ENCODE assay signal across 15 mouse cellular contexts in genomic region chr5:147551879-147552627, GRCm38 (mm10).
DNase-seq lines count a peak whose midpoint lies in the region; ATAC-seq lines count a peak whose summit lies in the region.
"Had no signal": no experiment of that assay in that cellular context is flagged by ENCODE, and none has a peak within 500 bp of the region (broad histone marks: within the 10 kb centered on the region; RNA-seq: fewer than 3 reads in every experiment).

No protein-coding gene starts in this region.

- H3K4me1 ChIP-seq in limb, embryonic 12.5 days (replicated peaks): peaks cover 19% of the 10 kb centered on the region
- peaks cover 17% of the 10 kb centered on the region for H3K4me1 ChIP-seq in limb, embryonic 10.5 days
- H3K4me1 ChIP-seq in neural tube, embryonic 15.5 days: no peaks in the 10 kb centered on the region
- 0 out of 2 replicates have a peak, but pooled peaks cover 3% of the 10 kb centered on the region for H3K4me1 ChIP-seq in intestine, embryonic 16.5 days (ENCODE audit: control insufficient read depth, insufficient read depth, low read length)
- H3K4me1 ChIP-seq: forebrain, embryonic 15.5 days had no signal

- H3K27me3 ChIP-seq in limb, embryonic 12.5 days: no peaks in the 10 kb centered on the region
- H3K27me3 ChIP-seq in limb, embryonic 10.5 days (ENCODE audit: low read depth, poor library complexity, severe bottlenecking): no peaks in the 10 kb centered on the region
- H3K27me3 ChIP-seq in neural tube, embryonic 15.5 days (replicated peaks): no peaks in the 10 kb centered on the region
- H3K27me3 ChIP-seq in intestine, embryonic 16.5 days (replicated peaks; ENCODE audit: control insufficient read depth, insufficient read depth, low read length): no peaks in the 10 kb centered on the region
- H3K27me3 ChIP-seq: forebrain, embryonic 15.5 days had no signal

- no peak for DNase-seq in limb, embryonic 10.5 days (ENCODE audit: low spot score)
- DNase-seq in fat pad, adult 2 months (ENCODE audit: extremely low read depth, low read depth, low spot score): peak; percentile 39
- DNase-seq in kidney, postnatal 14 days: peak; percentile 50
- DNase-seq in lung, postnatal 25 days (ENCODE audit: low spot score): peak; percentile 33
- DNase-seq in left cerebral cortex, adult 9 months (ENCODE audit: low spot score in 2 of 2): no peak
- DNase-seq: adrenal gland, postnatal 25 days; cerebellum, adult 8-10 months; gastrocnemius, postnatal 10 days had no signal

- peaks cover 36% of the 10 kb centered on the region for H3K36me3 ChIP-seq in limb, embryonic 12.5 days
- peaks cover 40% of the 10 kb centered on the region for H3K36me3 ChIP-seq in limb, embryonic 10.5 days
- peaks cover 26% of the 10 kb centered on the region for H3K36me3 ChIP-seq in neural tube, embryonic 15.5 days
- H3K36me3 ChIP-seq in intestine, embryonic 16.5 days (ENCODE audit: control insufficient read depth, insufficient read depth, low read length): peaks cover 6% of the 10 kb centered on the region

- no peaks in the 10 kb centered on the region for H3K9me3 ChIP-seq in limb, embryonic 12.5 days
- H3K9me3 ChIP-seq in limb, embryonic 10.5 days (replicated peaks): no peaks in the 10 kb centered on the region
- no peaks in the 10 kb centered on the region for H3K9me3 ChIP-seq in neural tube, embryonic 15.5 days (replicated peaks)
- H3K9me3 ChIP-seq in intestine, embryonic 16.5 days (ENCODE audit: control insufficient read depth, low read length): no peaks in the 10 kb centered on the region
- H3K9me3 ChIP-seq: forebrain, embryonic 15.5 days; heart, embryonic 10.5 days had no signal

- no peak overlapping the region for H3K4me3 ChIP-seq in limb, embryonic 12.5 days (replicated peaks)
- H3K4me3 ChIP-seq in limb, embryonic 10.5 days: no peak overlapping the region
- H3K4me3 ChIP-seq in neural tube, embryonic 15.5 days (replicated peaks): no peak overlapping the region
- H3K4me3 ChIP-seq in intestine, embryonic 16.5 days (ENCODE audit: low read length): no peak overlapping the region
- H3K4me3 ChIP-seq: forebrain, embryonic 15.5 days; heart, embryonic 10.5 days; layer of hippocampus, adult 2 months; left cerebral cortex, adult 2 months had no signal

- H3K4me2 ChIP-seq in limb, embryonic 12.5 days: no peak overlapping the region
- H3K4me2 ChIP-seq in neural tube, embryonic 15.5 days: no peak overlapping the region
- H3K4me2 ChIP-seq in intestine, embryonic 16.5 days (ENCODE audit: low read depth, low read length): no peak overlapping the region
- H3K4me2 ChIP-seq: forebrain, embryonic 15.5 days had no signal

- no peak overlapping the region for H3K9ac ChIP-seq in limb, embryonic 12.5 days (replicated peaks)
- H3K9ac ChIP-seq in neural tube, embryonic 15.5 days (replicated peaks): no peak overlapping the region
- H3K9ac ChIP-seq in intestine, embryonic 16.5 days (ENCODE audit: low read depth, low read length): no peak overlapping the region
- H3K9ac ChIP-seq: forebrain, embryonic 15.5 days had no signal

- peak overlapping the region; percentile 69 for H3K27ac ChIP-seq in limb, embryonic 12.5 days
- H3K27ac ChIP-seq in limb, embryonic 10.5 days: no peak overlapping the region
- no peak overlapping the region for H3K27ac ChIP-seq in neural tube, embryonic 15.5 days (replicated peaks)
- H3K27ac ChIP-seq in intestine, embryonic 16.5 days (ENCODE audit: low read length): no peak overlapping the region
- H3K27ac ChIP-seq: forebrain, embryonic 15.5 days; heart, embryonic 10.5 days; layer of hippocampus, adult 2 months; left cerebral cortex, adult 2 months had no signal

- ATAC-seq in limb, embryonic 12.5 days (ENCODE audit: insufficient number of reproducible peaks, insufficient read depth, low FRiP score, low TSS enrichment, low read depth): peak; percentile 54; the same call in 1 of the 2 replicates
- ATAC-seq in neural tube, embryonic 15.5 days (ENCODE audit: low FRiP score): no peak
- no peak for ATAC-seq in intestine, embryonic 16.5 days
- ATAC-seq: forebrain, embryonic 15.5 days had no signal

- 41% methylated on average over 13 of the region's 13 CpGs for WGBS in limb, embryonic 12.5 days
- WGBS in limb, embryonic 10.5 days: 81% methylated on average over 13 of the region's 13 CpGs
- 86% methylated on average over 13 of the region's 13 CpGs for WGBS in neural tube, embryonic 15.5 days
- 78% methylated on average over 13 of the region's 13 CpGs for WGBS in intestine, embryonic 16.5 days

Comparison
In these comparisons a context has a peak if more than half of its experiments do, and no peak if none do; other contexts are left out.
1. DNase-seq: peak in fat pad, adult 2 months (single experiment), kidney, postnatal 14 days (single experiment) and lung, postnatal 25 days (single experiment); none in limb, embryonic 10.5 days (single experiment) and left cerebral cortex, adult 9 months (0 of 2).